Mouse (Mus musculus) spleen, adult 2 months (tissue): ENCODE measurements around the gene Mroh7.

ENCODE experiments used
- CTCF ChIP-seq: fragments of 200-500 bp; IDR thresholded peaks from 2 replicates; pipeline ENCODE4 v1.5.1; 2011; ENCODE audit warnings: mild to moderate bottlenecking, inconsistent platforms; ENCODE audit not compliant: insufficient read depth, insufficient read length, insufficient replicate concordance; ENCODE audit errors: extremely low read depth
- POLR2A ChIP-seq: fragments of 200-500 bp; IDR thresholded peaks from 2 replicates; pipeline ENCODE4 v1.6.1; 2011; ENCODE audit warnings: low read depth, low read length, inconsistent platforms

DNA sequence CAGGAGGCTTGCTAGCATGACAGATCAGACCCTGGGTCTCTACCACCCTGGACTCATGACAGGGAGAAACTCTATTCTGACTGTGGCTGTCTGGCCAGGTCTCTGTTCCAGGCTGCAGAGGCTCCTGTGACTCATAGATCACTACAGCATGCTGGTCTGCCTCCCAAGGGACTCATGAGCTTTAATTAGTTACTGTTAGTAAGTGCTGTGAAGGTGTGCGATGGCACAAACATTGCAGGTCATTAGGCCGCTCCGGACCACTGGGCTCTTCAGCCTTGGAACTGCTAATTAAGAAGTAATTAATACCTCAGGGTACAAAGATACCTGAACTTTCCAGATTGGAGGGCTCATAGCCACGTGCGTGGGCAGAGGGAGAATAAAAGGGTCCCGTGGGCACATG lies 83.6 kb downstream of the Mroh7 start:
- no peak for TF ChIP-seq CTCF
- no peak for TF ChIP-seq POLR2A
